Mouse (Mus musculus): ENCODE results near the gene Gm14781.
"Not testable (repeated sequence)": the region's sequence is repeated elsewhere in the genome, so short reads cannot be mapped to it uniquely, and the experiment has no call there.

DNA sequence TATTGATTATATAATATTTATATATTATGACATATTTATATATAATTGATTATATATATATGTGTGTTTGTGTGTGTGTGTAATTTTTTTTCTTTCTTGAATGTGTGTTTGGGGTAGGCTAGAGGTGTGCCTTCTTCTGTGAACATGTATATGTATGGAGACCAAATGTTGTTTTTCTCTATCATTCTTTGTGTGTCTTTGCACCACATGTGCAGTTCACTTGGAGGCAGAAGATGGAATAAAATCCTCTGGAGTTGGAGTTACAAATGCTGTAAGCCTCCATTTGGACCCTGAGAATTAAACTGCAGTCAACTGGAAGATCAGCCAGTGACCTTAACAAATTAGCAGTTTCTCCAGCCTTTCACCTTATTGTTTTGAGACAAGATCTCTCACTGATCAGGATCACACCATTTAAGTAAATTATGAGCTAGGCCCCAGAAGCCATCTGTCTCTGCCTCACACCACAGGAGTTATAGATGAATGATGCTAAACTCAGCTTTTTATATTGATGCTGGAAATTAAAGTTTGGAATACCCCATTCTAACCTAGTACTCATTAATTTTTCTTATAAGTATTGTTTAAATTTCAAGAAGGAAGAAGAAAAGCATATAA lies 23.1 kb downstream of the Gm14781 start:
- not testable (repeated sequence) for TF ChIP-seq CTCF (IDR thresholded peaks at IDR 0.05; ENCODE audit: insufficient read depth, low read length); POLR2A (IDR thresholded peaks at IDR 0.05; ENCODE audit: borderline replicate concordance, extremely low read depth, low read depth, low read length)

Data from lung, adult 2 months (tissue).